Mouse (Mus musculus) macrophage (primary cell): Measurements from ENCODE around the gene Kat6b. TPM values are rescaled to one million over a fixed set of nuclear protein-coding genes. Genes with fewer than 3 reads are reported as not detected.

ENCODE experiments used
- H3K27ac ChIP-seq: fragments of 350-480 bp; formaldehyde crosslinking; 2 replicates; pipeline ENCODE4 v1.9.0; 2021
- H3K36me3 ChIP-seq: fragments of 350-480 bp; formaldehyde crosslinking; 2 replicates; pipeline ENCODE4 v1.9.0; 2021; ENCODE audit errors: inconsistent target
- H3K4me3 ChIP-seq: fragments of 350-480 bp; formaldehyde crosslinking; 2 replicates; pipeline ENCODE4 v1.9.0; 2021; ENCODE audit errors: inconsistent target
- H3K79me2 ChIP-seq: fragments of 350-480 bp; formaldehyde crosslinking; 2 replicates; pipeline ENCODE4 v1.9.0; 2021; ENCODE audit errors: inconsistent target
- WGBS: methylation state at CpG from one replicate; pipeline ENCODE4 v1.1.7; 2026; ENCODE audit warnings: inconsistent platforms; ENCODE audit not compliant: missing documents; 5-methylcytosine and 5-hydroxymethylcytosine counted together
- polyA plus RNA-seq: library from polyadenylated mRNA; stranded (reverse); fragments of 250-400 nt; gene quantifications from 3 replicates; pipeline ENCODE4 v1.2.4, GENCODE M21; 2018; ENCODE audit warnings: inconsistent platforms

Kat6b gene
- polyA plus RNA-seq, 1 experiment from 2014 or later, result 10.1 TPM

DNA sequence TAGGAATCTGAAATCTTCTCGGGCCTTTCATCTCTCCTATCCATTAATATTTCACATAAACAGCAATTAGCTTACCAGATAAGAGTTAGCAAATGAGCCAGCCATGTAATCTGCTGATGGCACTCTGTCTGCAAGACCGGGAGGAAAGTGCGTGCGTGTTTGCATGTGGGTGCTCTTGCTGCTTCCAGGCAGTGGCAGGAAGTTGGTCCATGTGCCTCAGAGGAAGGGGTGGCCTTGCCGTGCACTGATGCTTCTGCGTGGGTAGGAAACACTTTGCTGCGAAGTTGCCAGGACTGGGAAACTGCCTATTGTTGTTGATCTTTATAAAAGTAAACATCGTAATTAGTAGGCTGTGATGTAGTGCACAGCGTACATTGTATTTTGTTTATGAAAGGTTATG, 42.0 kb downstream of the Kat6b start:
- Histone ChIP-seq H3K27ac (no peak overlapping the region), H3K4me3 (no peak overlapping the region), H3K36me3 (no peaks in the 10 kb centered on the region), H3K79me2 (no peaks in the 10 kb centered on the region; the same call in 1 of the 2 replicates)
- 51% methylated on average over 9 of the region's 9 CpGs for WGBS

DNA sequence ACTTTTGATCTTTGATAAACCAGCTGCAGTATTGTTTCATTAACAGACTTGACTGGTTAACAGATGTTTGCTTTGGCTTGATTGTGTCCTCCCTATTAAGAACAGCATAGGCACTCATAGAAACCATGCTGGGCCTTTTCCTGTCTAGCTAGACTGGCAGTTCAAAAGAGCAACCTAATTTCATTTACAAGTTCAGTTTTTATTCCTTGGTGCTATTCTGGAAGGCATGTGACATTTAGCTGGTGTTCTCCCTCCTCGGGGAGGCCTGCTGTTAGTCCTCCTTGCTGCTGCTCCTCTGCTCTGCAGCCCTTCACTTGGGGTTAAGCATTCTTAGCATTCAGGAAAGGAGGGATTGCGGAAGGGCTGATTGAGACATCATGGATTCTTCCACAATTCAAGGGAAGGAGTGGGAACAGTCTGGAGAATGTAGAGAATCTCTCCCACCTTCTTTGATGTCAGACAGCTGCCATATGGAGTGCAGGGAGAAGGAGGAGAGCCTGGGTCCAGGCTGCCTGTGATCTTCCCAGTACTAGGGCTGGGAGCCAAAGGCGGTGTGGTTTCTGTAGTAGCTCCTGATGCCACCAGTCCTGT, 42.7 kb downstream of the Kat6b start:
- WGBS, result 83% methylated on average over 3 of the region's 3 CpGs
- Histone ChIP-seq H3K36me3 (no peaks in the 10 kb centered on the region), H3K4me3 (no peak overlapping the region), H3K79me2 (no peaks in the 10 kb centered on the region; the same call in 1 of the 2 replicates), H3K27ac (no peak overlapping the region)

DNA sequence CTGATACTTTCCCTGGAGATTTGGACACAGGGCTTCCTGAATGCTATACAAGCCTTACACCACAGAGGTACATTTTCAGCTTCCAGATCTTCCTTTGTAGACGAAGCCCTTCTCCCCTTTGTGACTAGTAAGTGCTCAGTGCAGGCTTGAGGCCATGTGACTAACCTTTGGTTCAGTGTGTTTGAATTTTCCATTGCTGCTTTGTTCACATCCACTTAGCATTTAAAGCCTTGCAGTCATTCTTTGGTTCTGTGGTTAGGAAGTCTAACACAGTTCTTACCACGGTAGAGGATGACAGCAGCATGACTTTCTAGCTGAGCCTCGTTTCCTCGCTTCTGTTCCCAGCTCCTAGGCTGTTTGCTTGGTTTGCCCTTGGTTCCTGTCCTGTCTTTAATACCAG, 44.4 kb downstream of the Kat6b start:
- Histone ChIP-seq H3K27ac (no peak overlapping the region), H3K4me3 (no peak overlapping the region), H3K79me2 (no peaks in the 10 kb centered on the region; the same call in 1 of the 2 replicates), H3K36me3 (no peaks in the 10 kb centered on the region)
- WGBS, result 68% methylated on average over 4 of the region's 4 CpGs

DNA sequence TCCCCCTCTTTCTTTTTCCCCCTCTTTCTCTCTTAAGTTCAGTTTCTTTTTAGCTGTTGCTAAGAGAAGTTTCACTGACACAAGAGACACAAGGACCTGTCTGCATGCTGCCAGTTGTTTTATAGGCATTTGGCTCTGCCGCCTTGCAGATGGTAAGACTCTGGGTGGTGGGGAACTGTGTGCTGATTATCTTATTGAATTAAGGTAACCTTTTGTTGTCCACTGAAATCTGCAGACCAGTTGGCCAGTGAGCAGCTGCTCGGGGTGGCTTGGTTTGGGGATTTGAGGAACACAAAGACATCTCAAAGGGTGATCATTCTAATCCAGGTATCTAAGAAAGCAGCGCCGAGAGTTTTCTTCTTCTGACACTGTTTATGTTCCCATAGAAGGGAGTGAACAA, 52.3 kb downstream of the Kat6b start:
- Histone ChIP-seq H3K27ac (no peak overlapping the region), H3K4me3 (no peak overlapping the region), H3K79me2 (no peaks in the 10 kb centered on the region), H3K36me3 (no peaks in the 10 kb centered on the region)
- WGBS, result 87% methylated on average over 4 of the region's 4 CpGs

DNA sequence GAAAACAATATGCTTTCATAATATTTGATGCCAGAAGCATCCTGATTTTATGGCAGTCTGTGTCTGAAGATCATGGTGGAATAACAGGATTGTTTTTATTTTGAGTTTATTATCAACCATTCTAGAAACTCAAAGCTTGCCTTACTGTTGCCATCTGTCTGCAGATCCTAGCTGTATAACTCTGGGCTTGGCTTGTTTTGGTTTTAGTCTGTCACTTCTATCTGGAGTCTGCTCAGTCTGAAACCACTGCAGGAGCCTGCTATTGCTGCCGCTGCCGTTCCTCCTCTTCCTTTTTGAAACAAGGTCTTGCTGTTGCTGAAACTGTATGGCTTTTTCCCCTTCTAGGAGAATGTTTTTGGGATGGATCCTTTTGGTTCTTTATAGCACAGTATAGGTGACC, 52.8 kb downstream of the Kat6b start:
- Histone ChIP-seq H3K27ac (no peak overlapping the region), H3K36me3 (no peaks in the 10 kb centered on the region), H3K4me3 (no peak overlapping the region), H3K79me2 (no peaks in the 10 kb centered on the region)
- 75% methylated on average over 2 of the region's 2 CpGs for WGBS

DNA sequence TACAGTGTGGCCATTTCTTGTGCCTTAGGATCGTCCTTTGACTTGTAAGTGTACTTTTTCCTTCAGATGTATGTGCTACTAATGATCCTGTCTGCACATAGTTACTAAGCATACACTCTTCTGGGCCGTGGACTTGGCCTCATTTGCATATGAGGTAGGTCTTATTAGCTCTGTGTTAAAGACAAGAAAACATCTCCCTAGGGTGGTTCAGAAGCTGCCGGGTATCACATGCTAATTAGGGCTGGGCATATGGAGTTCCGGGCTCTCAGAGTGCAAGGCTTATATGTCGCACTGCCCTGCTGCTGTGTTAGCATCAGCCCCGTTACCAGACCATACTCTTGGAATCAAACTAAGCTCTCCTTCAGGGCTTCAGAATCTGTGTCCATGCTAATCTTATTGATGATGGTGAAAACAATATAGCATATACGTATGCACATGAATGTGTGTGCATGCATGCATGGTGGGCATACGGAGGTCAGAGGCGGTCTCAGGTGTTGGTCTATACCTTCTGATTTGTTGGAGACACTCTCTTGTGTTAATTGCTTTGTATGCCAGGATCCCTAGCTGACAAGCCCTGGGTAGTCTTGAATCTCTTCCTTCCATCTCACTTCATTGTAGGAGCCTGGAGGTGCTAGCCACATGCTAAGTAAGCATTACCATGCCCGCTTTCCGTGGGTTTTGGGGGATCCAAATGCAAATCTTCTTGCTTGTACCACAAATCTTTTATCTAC, 53.5 kb downstream of the Kat6b start:
- H3K79me2 ChIP-seq, result no peaks in the 10 kb centered on the region
- no peak overlapping the region for H3K27ac ChIP-seq
- WGBS, result 95% methylated on average over 11 of the region's 11 CpGs
- H3K4me3 ChIP-seq, result no peak overlapping the region
- H3K36me3 ChIP-seq, result no peaks in the 10 kb centered on the region

DNA sequence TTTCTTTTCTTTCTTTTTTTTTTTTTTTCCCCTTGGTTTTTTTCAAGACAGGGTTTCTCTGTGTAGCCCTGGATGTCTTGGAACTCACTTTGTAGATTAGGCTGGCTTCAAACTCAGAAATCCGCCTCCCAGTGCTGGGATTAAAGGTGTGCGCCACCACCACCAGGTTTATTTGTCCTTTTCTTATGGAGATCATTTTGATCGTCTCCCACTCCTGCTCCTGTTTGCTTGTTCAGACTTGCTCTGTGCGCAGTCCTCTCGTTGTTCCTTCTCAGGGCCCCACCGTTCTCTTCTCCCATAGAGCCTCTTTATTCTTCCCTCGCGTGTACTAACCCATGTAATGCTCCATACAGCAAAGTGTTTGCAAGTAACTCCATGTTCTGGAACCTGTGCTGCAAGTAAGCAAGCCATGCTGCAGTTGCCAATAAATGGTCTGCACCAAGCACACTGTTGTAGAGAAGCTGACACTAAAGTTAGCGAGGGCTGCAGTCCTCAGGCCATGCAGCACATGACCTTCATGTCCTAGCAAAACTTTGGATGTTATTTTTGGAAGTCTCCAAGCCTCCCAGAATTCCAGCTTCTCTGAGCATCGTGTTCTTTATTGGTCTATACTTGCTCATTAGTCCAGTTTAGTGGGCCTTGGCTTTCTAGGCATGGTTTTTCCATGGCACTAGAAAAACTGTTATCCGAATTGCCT, 55.4 kb downstream of the Kat6b start:
- no peak overlapping the region for H3K4me3 ChIP-seq
- H3K36me3 ChIP-seq, result no peaks in the 10 kb centered on the region
- no peak overlapping the region for H3K27ac ChIP-seq
- H3K79me2 ChIP-seq, result no peaks in the 10 kb centered on the region
- WGBS, result 97% methylated on average over 11 of the region's 11 CpGs

DNA sequence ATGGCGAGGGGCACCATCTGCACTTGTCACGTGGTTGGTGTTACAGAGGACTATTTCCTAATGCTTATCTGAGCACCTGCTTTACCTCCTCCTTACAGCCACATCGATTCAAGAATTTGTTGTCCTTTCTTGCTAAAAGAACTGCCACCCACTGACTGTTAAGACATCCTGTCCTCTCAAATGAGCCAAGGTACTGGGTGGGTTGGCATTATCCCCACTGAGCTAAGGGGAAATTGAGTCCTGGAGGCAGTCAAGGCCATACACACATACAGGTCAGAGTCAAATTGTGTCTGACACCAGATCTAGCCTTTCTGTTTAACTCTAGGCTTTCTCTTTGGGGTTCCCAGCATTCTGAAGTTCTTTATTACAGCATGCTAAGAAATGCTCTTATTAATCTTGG, 56.6 kb downstream of the Kat6b start:
- no peak overlapping the region for H3K4me3 ChIP-seq
- no peak overlapping the region for H3K27ac ChIP-seq
- 74% methylated on average over 3 of the region's 3 CpGs for WGBS
- H3K79me2 ChIP-seq, result no peaks in the 10 kb centered on the region
- H3K36me3 ChIP-seq, result no peaks in the 10 kb centered on the region

DNA sequence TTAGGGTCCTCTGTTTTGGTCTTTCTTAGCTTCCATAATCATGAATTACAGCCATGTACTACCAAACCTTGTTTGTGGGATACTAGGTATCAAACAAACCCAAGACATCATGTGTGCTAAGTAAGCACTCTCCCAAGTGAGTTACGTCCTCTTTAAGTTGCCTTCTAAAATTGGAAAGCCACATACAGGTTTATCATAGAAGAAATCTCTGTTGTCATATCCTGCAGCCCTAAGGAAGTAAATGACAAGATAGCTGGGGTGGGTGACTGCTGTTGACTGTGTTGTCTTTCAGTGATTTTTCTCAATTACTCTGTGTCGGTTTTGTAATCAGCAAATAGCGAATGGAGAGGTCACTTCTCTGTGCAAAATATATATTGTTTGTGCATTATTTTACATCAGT, 58.5 kb downstream of the Kat6b start:
- WGBS, result 92% methylated on average over 3 of the region's 3 CpGs
- Histone ChIP-seq H3K79me2 (no peaks in the 10 kb centered on the region), H3K27ac (no peak overlapping the region), H3K4me3 (no peak overlapping the region), H3K36me3 (no peaks in the 10 kb centered on the region)

DNA sequence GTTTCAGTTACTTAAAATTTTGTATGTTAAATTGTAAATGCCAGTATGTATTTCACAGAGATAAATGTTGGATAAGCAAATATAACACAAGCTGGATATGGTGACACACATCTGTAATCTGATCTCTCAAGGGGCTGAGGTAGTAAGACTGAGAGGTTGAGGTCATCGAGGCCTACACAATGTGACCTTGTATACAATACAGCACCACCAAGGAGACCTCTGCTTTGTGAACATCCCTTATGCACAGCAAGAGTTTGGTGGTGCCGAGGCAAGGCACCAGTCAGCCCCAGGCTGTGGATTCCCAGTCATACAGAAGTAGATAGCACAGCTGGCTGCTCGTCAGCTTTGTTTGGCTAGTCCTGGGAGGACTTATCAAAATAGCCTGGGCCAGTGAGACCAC, 59.1 kb downstream of the Kat6b start:
- H3K79me2 ChIP-seq, result no peaks in the 10 kb centered on the region
- no peaks in the 10 kb centered on the region for H3K36me3 ChIP-seq
- no peak overlapping the region for H3K4me3 ChIP-seq
- H3K27ac ChIP-seq, result no peak overlapping the region
- 94% methylated on average over 3 of the region's 3 CpGs for WGBS

DNA sequence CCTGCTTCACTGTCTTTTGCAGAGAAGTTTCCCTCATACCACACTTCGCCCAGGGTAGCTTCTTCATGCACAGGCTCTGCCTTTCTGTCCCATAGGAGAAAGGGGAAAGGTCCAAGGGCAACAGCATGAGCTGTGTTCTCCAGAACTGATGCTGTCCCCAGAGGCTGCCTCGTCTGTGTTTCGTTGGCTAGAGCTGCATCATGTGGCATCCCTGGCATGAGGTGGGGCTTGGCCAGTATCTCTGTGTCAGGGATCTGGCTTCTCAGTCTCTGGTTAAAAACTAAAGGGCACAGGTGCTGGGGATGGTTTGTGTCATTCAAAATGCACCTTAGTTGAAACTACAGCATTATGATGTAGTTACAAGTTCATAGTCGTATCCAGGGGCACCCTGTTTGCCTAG, 64.3 kb downstream of the Kat6b start:
- H3K27ac ChIP-seq, result no peak overlapping the region
- H3K4me3 ChIP-seq, result no peak overlapping the region
- 83% methylated on average over 4 of the region's 4 CpGs for WGBS
- H3K36me3 ChIP-seq, result no peaks in the 10 kb centered on the region
- H3K79me2 ChIP-seq, result no peaks in the 10 kb centered on the region

DNA sequence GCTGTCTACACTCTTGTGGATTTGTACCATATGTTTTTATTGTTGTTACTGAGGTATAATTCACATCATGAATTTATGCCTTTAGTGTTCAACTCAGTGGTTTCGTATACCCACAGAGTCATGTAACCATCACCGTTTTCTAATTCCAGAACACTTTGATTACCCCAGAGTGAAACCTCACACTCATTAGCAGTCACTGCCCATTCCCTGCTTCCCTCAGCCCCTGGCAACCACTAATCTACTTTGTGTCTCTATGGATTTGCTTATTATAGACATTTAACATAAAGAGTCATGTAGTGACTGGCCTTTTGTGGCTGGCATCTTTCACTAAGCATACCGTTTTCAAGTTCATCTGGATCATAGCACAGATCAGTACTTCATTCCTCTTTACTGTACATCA, 65.1 kb downstream of the Kat6b start:
- Histone ChIP-seq H3K27ac (no peak overlapping the region), H3K79me2 (no peaks in the 10 kb centered on the region), H3K36me3 (no peaks in the 10 kb centered on the region), H3K4me3 (no peak overlapping the region)
- 92% methylated on average over 3 of the region's 3 CpGs for WGBS

DNA sequence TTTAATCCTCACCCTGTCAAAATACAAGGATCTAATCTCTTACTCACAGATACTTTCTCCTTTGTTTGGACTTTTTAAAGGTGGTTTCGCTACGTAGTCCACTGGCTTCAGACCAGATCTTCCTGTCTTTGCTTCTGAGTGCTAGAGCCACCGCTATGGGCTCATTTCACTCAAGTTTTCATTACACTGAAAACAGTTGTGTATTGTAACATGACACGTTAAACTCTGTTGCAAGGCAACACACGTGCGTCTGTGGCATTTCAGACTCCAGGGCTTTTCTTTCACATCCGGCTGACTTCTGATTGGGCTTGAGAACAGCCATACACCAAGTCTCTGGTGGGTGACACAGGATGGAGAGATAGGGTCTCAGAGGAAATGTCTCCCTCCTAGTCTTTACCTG, 66.1 kb downstream of the Kat6b start:
- Histone ChIP-seq H3K27ac (no peak overlapping the region), H3K79me2 (no peaks in the 10 kb centered on the region), H3K4me3 (no peak overlapping the region), H3K36me3 (no peaks in the 10 kb centered on the region)
- WGBS, result 89% methylated on average over 7 of the region's 7 CpGs

DNA sequence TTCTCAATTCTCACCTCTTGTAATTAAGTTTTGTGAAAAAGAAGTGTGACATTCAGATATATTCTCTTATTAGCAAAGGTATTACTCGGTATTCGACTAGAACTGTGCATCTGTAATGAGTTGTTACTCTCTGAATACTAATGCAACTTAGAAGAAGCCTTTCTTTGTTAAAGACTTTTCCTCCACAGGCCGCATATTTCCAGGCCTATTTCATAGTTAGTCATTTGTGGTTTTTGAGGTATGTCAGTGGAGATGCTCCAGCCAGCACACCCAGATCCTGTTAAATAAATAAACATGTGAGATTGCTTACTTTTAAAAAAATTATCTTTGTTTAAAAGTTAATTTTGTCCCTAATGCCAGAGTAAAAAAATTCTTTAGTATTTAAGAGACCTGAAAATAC, 66.7 kb downstream of the Kat6b start:
- Histone ChIP-seq H3K27ac (no peak overlapping the region), H3K4me3 (no peak overlapping the region), H3K79me2 (no peaks in the 10 kb centered on the region), H3K36me3 (no peaks in the 10 kb centered on the region)
- 81% methylated on average over 3 of the region's 3 CpGs for WGBS

DNA sequence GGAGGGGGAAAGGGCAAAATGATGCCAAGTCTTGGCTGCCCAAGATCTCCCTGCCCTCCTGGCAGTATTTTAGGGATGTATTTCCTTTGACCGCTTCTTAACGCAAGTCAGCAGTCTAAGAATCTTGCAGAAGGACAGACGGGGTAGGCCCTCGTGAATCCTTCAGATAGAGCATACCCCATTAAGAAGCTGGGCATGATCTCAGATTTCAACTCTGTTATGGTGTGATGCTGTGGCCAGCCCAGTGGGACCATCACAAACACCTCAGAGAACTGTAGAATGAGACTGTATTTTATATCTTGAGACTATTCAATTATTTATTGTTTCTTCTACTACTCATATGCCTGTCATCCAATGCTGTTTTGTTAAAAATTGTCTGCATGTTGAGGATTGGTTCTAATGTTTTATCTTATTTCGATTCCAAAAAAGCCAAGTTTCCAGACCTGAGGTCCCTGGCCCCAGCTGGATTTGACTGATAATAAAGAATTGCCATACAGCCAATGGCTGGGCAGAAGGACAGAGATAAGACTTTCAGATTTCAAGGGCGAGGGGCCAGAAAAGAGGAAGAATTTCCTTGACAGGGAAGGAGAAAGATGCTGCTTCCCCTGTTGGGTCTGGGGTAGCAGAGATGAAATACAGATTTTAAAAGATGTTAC, 67.8 kb downstream of the Kat6b start:
- Histone ChIP-seq H3K27ac (no peak overlapping the region), H3K36me3 (no peaks in the 10 kb centered on the region), H3K79me2 (no peaks in the 10 kb centered on the region; the same call in 1 of the 2 replicates), H3K4me3 (no peak overlapping the region)
- WGBS, result 76% methylated on average over 6 of the region's 6 CpGs
